Mouse (Mus musculus): ENCODE data around the gene Ust.

Gene Ust

DNA sequence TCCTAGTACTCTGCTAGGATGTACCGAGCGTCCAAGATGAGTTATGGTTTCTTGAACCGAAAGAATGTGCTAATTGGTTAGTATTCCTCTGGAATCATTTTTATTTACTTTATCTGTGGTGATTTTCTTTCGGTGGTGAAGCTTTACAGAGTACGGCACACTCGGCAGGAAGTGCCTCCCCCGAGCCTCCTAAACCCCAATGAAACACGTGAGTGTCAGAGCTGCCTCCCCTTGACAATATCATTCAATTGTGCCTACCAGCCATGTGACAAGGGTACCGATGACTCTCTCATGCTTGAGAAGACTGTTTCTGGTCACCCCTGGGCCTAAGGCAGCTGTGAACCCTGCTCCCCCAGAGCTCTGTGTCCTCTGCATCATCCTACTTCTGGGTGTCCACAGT lies 333.9 kb downstream of the Ust start:
- DNase-seq (ENCODE audit: low read depth in 1 of 2, low spot score in 2 of 2) = no peak

DNA sequence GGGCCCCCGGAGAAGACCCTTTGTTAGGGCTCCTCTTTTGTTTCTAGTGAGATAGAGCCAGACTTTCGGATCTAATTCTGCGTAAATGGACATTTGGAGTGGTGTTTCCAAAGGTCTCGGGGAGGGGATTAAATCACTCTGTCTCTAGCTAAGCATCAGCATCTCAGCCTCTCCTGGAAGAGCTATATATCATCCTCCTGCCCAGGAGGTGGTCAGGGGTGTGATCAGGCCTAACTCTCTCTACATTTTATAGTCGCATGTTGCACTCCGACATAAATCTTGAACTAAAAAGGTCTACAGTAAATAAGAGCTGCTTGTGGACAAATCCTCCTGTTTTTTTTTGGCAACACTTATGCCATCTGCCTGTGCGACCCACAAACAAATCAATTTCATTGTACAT lies 335.5 kb downstream of the Ust start:
- DNase-seq (ENCODE audit: low read depth in 1 of 2, low spot score in 2 of 2) = no peak

DNA sequence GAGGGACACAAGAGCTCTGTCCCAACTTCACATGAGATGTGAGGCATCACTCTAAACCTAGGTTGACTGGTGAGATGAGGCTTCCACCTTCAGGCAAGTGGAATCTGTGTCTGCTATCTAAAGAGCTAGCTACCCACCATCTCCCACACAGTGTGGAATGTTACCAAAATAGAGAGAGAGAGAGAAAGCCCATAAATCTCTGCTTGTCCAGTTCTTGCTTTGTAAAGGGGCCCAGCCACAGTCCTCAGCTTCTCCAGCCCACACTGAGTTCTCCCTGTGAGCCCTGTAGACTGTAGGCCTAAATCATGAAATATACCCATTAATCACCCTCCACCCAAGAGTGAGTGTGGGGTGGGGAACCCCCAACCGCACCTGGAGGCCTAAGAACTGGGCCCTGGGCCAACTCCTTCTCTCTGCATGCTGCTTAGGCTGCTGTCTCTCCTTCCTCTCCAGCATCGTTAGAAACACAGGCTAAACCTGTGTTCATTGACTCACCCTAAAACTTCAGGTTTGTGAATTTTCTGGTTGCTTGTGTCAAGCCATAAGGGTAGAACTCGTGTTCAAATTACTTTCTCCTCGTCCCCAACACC lies 336.9 kb downstream of the Ust start:
- no peak for DNase-seq (ENCODE audit: low read depth in 1 of 2, low spot score in 2 of 2)

GRCm38 (mm10) chr10:8177618-8178017 lies 341.0 kb downstream of the Ust start:
- no peak for DNase-seq (ENCODE audit: low read depth in 1 of 2, low spot score in 2 of 2)

DNA sequence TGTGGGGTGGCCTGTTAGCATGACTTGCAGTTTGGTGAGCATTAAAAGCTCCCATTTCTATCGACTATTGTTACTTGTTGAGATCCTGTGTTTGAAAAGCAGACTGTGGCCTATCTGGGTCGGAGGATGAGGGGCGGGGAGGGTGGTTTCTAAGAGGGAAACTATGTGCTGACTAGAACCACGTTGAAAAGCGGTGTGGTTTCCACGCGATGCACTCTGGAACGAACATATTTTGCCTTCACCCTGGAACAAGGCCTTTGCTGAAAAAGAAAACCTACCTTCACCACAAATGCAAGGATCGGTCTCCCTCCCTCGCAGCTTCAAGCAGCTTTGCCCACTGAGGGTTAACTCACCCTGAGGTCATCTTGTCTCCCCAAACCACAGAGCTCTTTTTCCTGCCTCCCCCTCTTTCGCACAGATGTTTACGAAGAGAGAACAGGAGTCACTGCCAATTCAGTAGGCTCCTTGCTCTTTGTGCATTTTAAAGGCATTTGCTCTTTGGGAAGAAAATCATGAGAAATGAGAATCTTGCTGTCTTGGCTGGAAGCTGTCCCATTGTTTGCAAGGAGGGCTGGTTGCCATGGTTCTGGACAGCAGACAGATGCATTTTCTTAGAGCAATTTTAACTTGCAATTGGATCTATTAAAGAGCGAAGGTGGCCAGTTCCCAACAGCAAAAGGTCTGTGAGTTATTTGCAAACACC lies 342.1 kb downstream of the Ust start:
- no peak for DNase-seq (ENCODE audit: low read depth in 1 of 2, low spot score in 2 of 2)

GRCm38 (mm10) chr10:8176008-8176350 lies 342.6 kb downstream of the Ust start:
- DNase-seq (ENCODE audit: low read depth in 1 of 2, low spot score in 2 of 2) = no peak

GRCm38 (mm10) chr10:8174697-8175096 lies 343.9 kb downstream of the Ust start:
- DNase-seq (ENCODE audit: low read depth in 1 of 2, low spot score in 2 of 2) = no peak

DNA sequence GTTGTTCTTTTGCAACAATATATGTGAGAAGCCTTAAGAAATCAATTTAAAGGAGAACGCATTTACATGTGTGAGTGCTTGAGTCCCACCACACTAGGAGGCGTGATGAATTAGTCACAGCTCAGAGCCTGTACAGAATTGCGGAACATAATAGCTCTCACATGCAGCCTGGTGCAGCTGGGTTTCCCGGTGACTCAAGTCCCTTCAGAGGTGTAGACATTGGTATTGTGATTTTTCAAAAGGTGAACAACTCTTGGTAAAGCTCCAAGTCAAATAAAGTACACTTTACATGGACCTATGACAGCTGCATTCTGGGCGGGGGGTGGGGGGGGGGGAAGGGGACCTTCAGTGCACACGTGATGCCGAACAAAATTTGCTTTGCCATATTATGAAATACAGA lies 344.4 kb downstream of the Ust start:
- DNase-seq (ENCODE audit: low read depth in 1 of 2, low spot score in 2 of 2) = no peak

GRCm38 (mm10) chr10:8173032-8173431 lies 345.6 kb downstream of the Ust start:
- DNase-seq (ENCODE audit: low read depth in 1 of 2, low spot score in 2 of 2) = no peak

GRCm38 (mm10) chr10:8171556-8171955 lies 347.1 kb downstream of the Ust start:
- DNase-seq (ENCODE audit: low read depth in 1 of 2, low spot score in 2 of 2) = no peak
